Mouse (Mus musculus): Measurements from ENCODE around the gene Rasgrf1.

DNA sequence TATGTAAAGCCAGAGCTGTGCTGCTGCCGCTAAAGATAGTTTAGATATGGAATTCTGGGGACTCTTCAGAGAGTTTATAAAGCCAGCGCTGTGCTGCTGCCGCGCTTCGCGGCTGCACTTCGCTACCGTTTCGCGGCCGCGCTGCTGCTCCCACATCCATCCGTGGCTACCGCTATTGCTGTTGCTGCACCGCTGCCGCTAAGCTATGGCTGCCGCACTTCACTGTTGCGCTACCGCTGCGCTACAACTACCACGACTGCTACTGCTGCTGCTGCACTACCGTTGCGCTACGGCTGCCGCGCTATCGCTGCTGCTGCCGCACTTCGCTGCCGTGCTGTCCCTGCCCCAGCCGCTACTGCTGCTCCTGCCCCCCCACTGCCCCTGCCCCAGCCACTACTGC lies 30.1 kb upstream of the Rasgrf1 start:
- TF ChIP-seq CTCF (IDR thresholded peaks at IDR 0.05; ENCODE audit: control insufficient read depth, insufficient read depth, insufficient replicate concordance, low read depth, low read length) (no peak), POLR2A (IDR thresholded peaks at IDR 0.05; ENCODE audit: control insufficient read depth, low read depth, low read length) (no peak)

Measured in testis, adult 2 months (tissue).